Mouse (Mus musculus) hindbrain, embryonic 12.5 days (tissue): ENCODE data around the gene Gapdhs. TPM values are rescaled to one million over a fixed set of nuclear protein-coding genes. Genes with fewer than 3 reads are reported as not detected.

Experiments
- ATAC-seq: fragments of 200-750 bp; cut with Nextera tagmentation; 2 replicates; pipeline ENCODE4 v1.8.0; 2017; ENCODE audit warnings: moderate TSS enrichment; ENCODE audit not compliant: low FRiP score
- H3K27ac ChIP-seq: fragments of 300-500 bp; sonication (generic); 2 replicates; pipeline ENCODE4 v1.5.1; 2016; ENCODE audit warnings: mild to moderate bottlenecking
- H3K27me3 ChIP-seq: fragments of 300-500 bp; sonication (generic); 2 replicates; pipeline ENCODE4 v1.6.1; 2016; ENCODE audit warnings: mild to moderate bottlenecking
- H3K36me3 ChIP-seq: fragments of 300-500 bp; sonication (generic); 2 replicates; pipeline ENCODE4 v1.6.1; 2016; ENCODE audit warnings: mild to moderate bottlenecking
- H3K4me1 ChIP-seq: fragments of 300-500 bp; sonication (generic); 2 replicates; pipeline ENCODE4 v1.6.1; 2016
- H3K4me2 ChIP-seq: fragments of 300-500 bp; sonication (generic); replicated peaks from 2 replicates; pipeline ENCODE4 v1.6.1; 2016; ENCODE audit warnings: mild to moderate bottlenecking
- H3K4me3 ChIP-seq: fragments of 300-500 bp; sonication (generic); 2 replicates; pipeline ENCODE4 v1.5.1; 2016; ENCODE audit warnings: mild to moderate bottlenecking
- H3K9ac ChIP-seq: fragments of 300-500 bp; sonication (generic); 2 replicates; pipeline ENCODE4 v1.6.1; 2016; ENCODE audit warnings: mild to moderate bottlenecking, moderate library complexity
- H3K9me3 ChIP-seq: fragments of 300-500 bp; sonication (generic); replicated peaks from 2 replicates; pipeline ENCODE4 v1.6.1; 2016; ENCODE audit warnings: mild to moderate bottlenecking
- WGBS: fragments of 180-500 bp; shearing (Covaris S2); methylation state at CpG from one replicate; pipeline ENCODE4 v1.1.7; 2016; 5-methylcytosine and 5-hydroxymethylcytosine counted together
- polyA plus RNA-seq: library from polyadenylated mRNA; unstranded; fragments of >200 nt; fragmentation: Nextera tagmentation; extraction: Ambion mirVana; gene quantifications from 2 replicates; pipeline ENCODE4 v1.2.1, GENCODE M21; 2016

The Gapdhs gene
- polyA plus RNA-seq, 1 experiment from 2014 or later, result 1.1 TPM

DNA sequence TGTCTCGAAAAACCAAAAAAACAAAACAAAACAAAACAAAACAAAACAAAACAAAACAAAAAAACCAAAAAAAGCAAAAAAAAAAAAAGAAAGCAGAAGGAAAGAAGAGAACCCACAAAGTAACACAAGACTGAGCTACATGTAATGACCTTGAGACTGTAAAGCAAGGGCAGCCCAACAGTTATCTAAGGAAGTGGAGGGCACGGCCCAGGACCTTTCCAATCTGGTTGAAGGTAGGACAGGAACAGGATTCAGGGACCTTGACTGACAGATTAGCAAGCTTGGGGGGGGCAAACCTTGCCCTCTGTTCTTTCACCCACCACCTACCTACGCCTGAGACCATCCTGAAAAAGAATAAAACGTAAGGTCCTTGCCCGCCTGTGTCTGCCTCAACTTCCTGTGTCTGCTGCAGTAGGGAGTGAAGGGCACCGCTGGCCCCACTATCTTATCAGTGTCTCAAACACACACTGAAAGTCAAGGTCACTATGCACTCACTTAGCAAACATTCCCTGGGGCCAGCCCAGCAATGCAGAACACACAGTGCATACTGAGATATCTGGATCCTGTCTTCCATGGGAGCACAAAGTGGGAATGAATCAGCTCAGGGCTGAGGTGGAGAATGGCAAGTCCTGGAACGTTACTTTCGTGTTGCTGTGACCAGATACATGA is 37.1 kb downstream of the Gapdhs start:
- H3K27me3 ChIP-seq, result 0 out of 2 replicates have a peak, but pooled peaks cover 3% of the 10 kb centered on the region
- 82% methylated on average over 8 of the region's 8 CpGs for WGBS
- no peaks in the 10 kb centered on the region for H3K36me3 ChIP-seq
- H3K4me1 ChIP-seq, result no peaks in the 10 kb centered on the region
- no peak for ATAC-seq
- no peak overlapping the region for H3K9ac ChIP-seq
- no peak overlapping the region for H3K27ac ChIP-seq
- no peak overlapping the region for H3K4me2 ChIP-seq
- H3K4me3 ChIP-seq, result no peak overlapping the region
- H3K9me3 ChIP-seq, result no peaks in the 10 kb centered on the region

DNA sequence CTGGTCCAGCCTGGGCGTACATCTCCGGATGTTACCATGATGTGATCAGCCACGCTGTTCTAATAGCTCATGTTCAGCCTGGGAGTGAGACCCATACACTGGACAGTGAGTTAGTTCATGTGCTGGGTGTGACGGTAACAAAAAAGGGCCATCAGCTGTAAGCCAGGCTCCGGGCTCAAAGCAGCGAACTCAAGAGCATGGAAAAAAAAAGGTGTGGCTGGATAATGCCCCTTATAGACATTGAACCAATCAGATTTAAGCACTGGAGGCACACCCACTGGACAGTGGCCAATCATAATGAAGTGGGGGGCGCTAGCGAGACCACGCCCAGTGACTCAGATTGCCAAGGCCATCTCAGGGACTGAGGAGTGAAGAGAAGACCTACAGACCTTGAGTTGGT is 44.9 kb downstream of the Gapdhs start, which contains the start of gene 2200002J24Rik:
2200002J24Rik (plus strand) TSS at position 338 of the 400 bp plus-strand sequence.
- Histone ChIP-seq H3K27me3 (no peaks in the 10 kb centered on the region), H3K4me2 (no peak within 1 kb of the TSS), H3K36me3 (no peaks in the 10 kb centered on the region), H3K9ac (no peak within 1 kb of the TSS), H3K4me1 (no peaks in the 10 kb centered on the region), H3K9me3 (no peaks in the 10 kb centered on the region), H3K27ac (no peak within 1 kb of the TSS), H3K4me3 (no peak within 1 kb of the TSS)
- no peak for ATAC-seq
- 37% methylated on average over 9 of the region's 9 CpGs for WGBS

DNA sequence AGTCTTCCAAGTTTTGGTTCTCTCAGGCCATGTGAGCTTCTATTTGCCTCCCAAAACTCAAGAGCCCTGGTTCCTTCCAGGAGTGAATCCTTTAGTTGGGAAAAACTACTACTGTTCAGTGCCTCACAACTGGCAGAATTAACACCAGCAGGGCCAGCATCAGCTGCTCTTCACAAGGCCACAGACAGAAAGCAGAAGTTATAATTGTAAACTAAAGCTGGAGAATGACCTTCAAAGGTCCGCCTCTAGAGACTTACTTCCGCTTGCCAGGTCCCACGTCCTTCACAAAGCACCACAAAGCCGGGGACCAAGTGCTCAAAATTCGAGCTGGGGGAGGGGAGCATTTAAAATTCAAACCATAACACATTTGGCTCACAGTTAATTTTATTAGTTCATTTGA is 45.4 kb downstream of the Gapdhs start:
- WGBS, result 64% methylated on average over 5 of the region's 5 CpGs
- Histone ChIP-seq H3K4me3 (no peak overlapping the region), H3K36me3 (no peaks in the 10 kb centered on the region), H3K4me1 (no peaks in the 10 kb centered on the region), H3K27me3 (no peaks in the 10 kb centered on the region), H3K9me3 (no peaks in the 10 kb centered on the region), H3K9ac (no peak overlapping the region), H3K4me2 (no peak overlapping the region), H3K27ac (no peak overlapping the region)
- no peak for ATAC-seq

DNA sequence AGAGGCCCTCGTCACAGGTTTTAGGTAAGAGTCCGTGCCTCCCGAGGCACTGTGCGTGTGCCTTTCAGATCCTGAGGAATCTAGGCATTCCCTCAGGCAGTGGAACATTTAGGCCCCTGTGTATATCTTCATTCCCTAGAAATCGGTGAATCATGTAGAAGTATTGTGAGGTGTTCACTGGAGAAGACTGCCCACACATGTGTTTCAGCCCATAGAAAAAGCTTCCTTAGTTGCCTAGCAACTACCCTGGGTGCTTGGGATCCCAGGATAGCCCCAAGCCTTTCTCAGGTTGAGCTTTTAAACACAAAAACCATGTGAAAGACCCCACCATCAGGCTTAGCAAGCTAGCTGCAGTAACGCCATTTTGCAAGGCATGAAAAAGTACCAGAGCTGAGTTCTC is 55.2 kb downstream of the Gapdhs start:
- 70% methylated on average over 6 of the region's 6 CpGs for WGBS
- Histone ChIP-seq H3K4me2 (no peak overlapping the region), H3K4me1 (no peaks in the 10 kb centered on the region), H3K36me3 (no peaks in the 10 kb centered on the region), H3K27ac (no peak overlapping the region), H3K27me3 (peaks cover 21% of the 10 kb centered on the region), H3K4me3 (no peak overlapping the region), H3K9ac (no peak overlapping the region), H3K9me3 (no peaks in the 10 kb centered on the region)
- ATAC-seq, result no peak

DNA sequence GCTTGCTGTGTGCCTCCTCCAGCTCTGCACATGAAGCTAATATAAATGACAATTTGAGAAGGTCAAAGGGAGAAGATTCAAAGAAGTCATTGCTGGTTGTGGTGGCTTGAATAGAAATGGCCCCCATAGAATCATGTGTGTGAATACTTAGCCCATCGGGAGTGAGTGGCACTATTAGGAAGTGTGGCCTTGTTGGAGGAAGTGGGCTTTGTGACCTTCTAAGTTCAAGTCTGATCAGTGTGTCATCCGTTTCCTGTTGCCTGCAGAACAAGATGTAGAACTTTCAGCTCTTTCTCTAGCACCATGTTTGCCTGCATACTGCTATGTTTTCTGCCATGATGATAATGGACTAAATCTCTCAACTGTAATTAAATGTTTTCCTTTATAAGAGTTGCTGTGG is 60.1 kb downstream of the Gapdhs start:
- Histone ChIP-seq H3K27me3 (peaks cover 21% of the 10 kb centered on the region), H3K36me3 (no peaks in the 10 kb centered on the region), H3K4me1 (no peaks in the 10 kb centered on the region), H3K9me3 (no peaks in the 10 kb centered on the region), H3K4me3 (no peak overlapping the region), H3K27ac (no peak overlapping the region), H3K4me2 (no peak overlapping the region), H3K9ac (no peak overlapping the region)
- ATAC-seq, result no peak
- WGBS, result 84% methylated on average over 2 of the region's 2 CpGs

DNA sequence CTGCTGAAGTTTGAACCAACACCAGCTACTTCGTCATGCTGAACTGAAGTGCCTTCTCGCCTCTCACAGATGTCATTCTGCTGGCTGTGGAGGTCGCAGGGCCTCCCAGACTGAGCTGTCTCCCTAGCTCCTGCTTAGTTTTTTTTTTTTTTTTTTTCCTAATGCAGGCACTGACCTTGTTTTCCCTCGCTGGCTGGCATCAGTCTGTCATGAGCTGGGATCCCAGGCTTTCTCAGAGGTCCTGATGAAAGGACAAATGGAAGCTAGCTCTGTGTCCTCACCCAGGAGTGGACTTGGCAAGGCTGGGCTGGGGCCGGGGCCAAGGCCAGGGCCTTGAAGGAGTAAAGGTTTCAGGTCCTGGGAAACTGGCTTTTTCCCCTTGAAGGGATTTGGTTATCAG is 61.6 kb downstream of the Gapdhs start:
- peaks cover 6% of the 10 kb centered on the region for H3K27me3 ChIP-seq
- no peaks in the 10 kb centered on the region for H3K4me1 ChIP-seq
- no peaks in the 10 kb centered on the region for H3K36me3 ChIP-seq
- no peak overlapping the region for H3K4me3 ChIP-seq
- no peaks in the 10 kb centered on the region for H3K9me3 ChIP-seq
- no peak for ATAC-seq
- H3K4me2 ChIP-seq, result no peak overlapping the region
- H3K9ac ChIP-seq, result no peak overlapping the region
- 71% methylated on average over 5 of the region's 5 CpGs for WGBS
- H3K27ac ChIP-seq, result no peak overlapping the region

Other genes starting within 250 kb of the Gapdhs start
- gene Arhgap33, start 208.6 kb downstream of the Gapdhs start, polyA plus RNA-seq, result 88.6 and 98.9 TPM in 2 replicates
- 5.7 and 7.1 TPM in 2 replicates for gene Hspb6, start 191.5 kb downstream of the Gapdhs start, polyA plus RNA-seq
- 11.3 and 12.6 TPM in 2 replicates for gene Proser3, start 191.4 kb downstream of the Gapdhs start, polyA plus RNA-seq
- 52.4 and 55.2 TPM in 2 replicates for gene Lin37, start 183.8 kb downstream of the Gapdhs start, polyA plus RNA-seq
- gene U2af1l4, start 180.4 kb downstream of the Gapdhs start, polyA plus RNA-seq, result 80.6 and 87.5 TPM in 2 replicates
- 18.1 and 19.5 TPM in 2 replicates for gene Gm49396, start 180.3 kb downstream of the Gapdhs start, polyA plus RNA-seq
- 128 and 139 TPM in 2 replicates for gene Psenen, start 180.1 kb downstream of the Gapdhs start, polyA plus RNA-seq
- gene Igflr1, start 178.3 kb downstream of the Gapdhs start, polyA plus RNA-seq, result 4.2 and 6.3 TPM in 2 replicates
- gene Kmt2b, start 155.0 kb downstream of the Gapdhs start, polyA plus RNA-seq, result 8.8 and 9.9 TPM in 2 replicates
- gene Zbtb32, start 144.8 kb downstream of the Gapdhs start, polyA plus RNA-seq, result 0.17 and 0.39 TPM in 2 replicates
- 0.21 and 0.35 TPM in 2 replicates for gene Upk1a, start 130.8 kb downstream of the Gapdhs start, polyA plus RNA-seq
- gene Cox6b1, start 117.5 kb downstream of the Gapdhs start, polyA plus RNA-seq, result 737 and 880 TPM in 2 replicates
- not detected in 2 replicates for gene Etv2, start 107.8 kb downstream of the Gapdhs start, polyA plus RNA-seq
- 153 and 160 TPM in 2 replicates for gene Rbm42, start 93.4 kb downstream of the Gapdhs start, polyA plus RNA-seq
- 35.4 and 38.4 TPM in 2 replicates for gene Haus5, start 78.7 kb downstream of the Gapdhs start, polyA plus RNA-seq
- not detected in 2 replicates for gene Pmis2, start 72.1 kb downstream of the Gapdhs start, polyA plus RNA-seq
- gene 2200002J24Rik, start 44.8 kb downstream of the Gapdhs start, polyA plus RNA-seq, result not detected in 2 replicates
- gene Atp4a, start 31.5 kb downstream of the Gapdhs start, polyA plus RNA-seq, result 0.93 and 1.3 TPM in 2 replicates
- gene Tmem147, start 14.1 kb downstream of the Gapdhs start, polyA plus RNA-seq, result 147 and 164 TPM in 2 replicates
- 1.7 and 2.5 TPM in 2 replicates for gene Sbsn, start 7.8 kb upstream of the Gapdhs start, polyA plus RNA-seq
- 0.59 and 0.67 TPM in 2 replicates for gene Dmkn, start 20.1 kb upstream of the Gapdhs start, polyA plus RNA-seq
- not detected in 2 replicates for gene Krtdap, start 44.2 kb upstream of the Gapdhs start, polyA plus RNA-seq
- gene Ffar2, start 80.1 kb upstream of the Gapdhs start, polyA plus RNA-seq, result not detected in 2 replicates
- gene Ffar3, start 112.5 kb upstream of the Gapdhs start, polyA plus RNA-seq, result not detected in 2 replicates
- gene Ffar1, start 117.9 kb upstream of the Gapdhs start, polyA plus RNA-seq, result not detected in 2 replicates
- not detected in 2 replicates for gene Cd22, start 136.7 kb upstream of the Gapdhs start, polyA plus RNA-seq
- 0.56 and 0.61 TPM in 2 replicates for gene Mag, start 171.2 kb upstream of the Gapdhs start, polyA plus RNA-seq
- not detected in 2 replicates for gene Hamp2, start 181.0 kb upstream of the Gapdhs start, polyA plus RNA-seq
- not detected in 2 replicates for gene Hamp, start 200.4 kb upstream of the Gapdhs start, polyA plus RNA-seq
- 29.7 and 32.7 TPM in 2 replicates for gene Usf2, start 213.1 kb upstream of the Gapdhs start, polyA plus RNA-seq
- 16.6 and 20.2 TPM in 2 replicates for gene Lsr, start 229.8 kb upstream of the Gapdhs start, polyA plus RNA-seq
- 0.89 and 1.4 TPM in 2 replicates for gene Fam187b, start 230.1 kb upstream of the Gapdhs start, polyA plus RNA-seq